In genomic region chr17:29267931-29268681, GRCm38 (mm10) we compare ENCODE assay signal across 7 mouse cellular contexts. TPM values are rescaled to one million over a fixed set of nuclear protein-coding genes. Genes with fewer than 3 reads are reported as not detected.
DNase-seq lines count a peak whose midpoint lies in the region; ATAC-seq and TF ChIP-seq lines count a peak whose summit lies in the region.

No protein-coding gene starts in this region.

- DNase-seq in G1E (ENCODE audit: low spot score), result no peak
- DNase-seq in T-cell, adult 2 months (ENCODE audit: low spot score), result no peak
- DNase-seq in natural killer cell, adult 2 months (ENCODE audit: low spot score in 2 of 2), result no peak
- no peak for DNase-seq in gastrocnemius, postnatal 25 days

- peak overlapping the region; percentile 74 for H3K9ac ChIP-seq in hindbrain, embryonic 16.5 days (ENCODE audit: low read depth, low read length)
- peak overlapping the region; percentile 86 for H3K9ac ChIP-seq in lung, embryonic 16.5 days (ENCODE audit: low read length)

- H3K4me1 ChIP-seq in G1E (ENCODE audit: insufficient read depth, low read depth, low read length), result peaks cover 47% of the 10 kb centered on the region
- H3K4me1 ChIP-seq in brown adipose tissue, adult 24 weeks (ENCODE audit: control insufficient read depth, insufficient read depth, insufficient read length, low read length), result peaks cover 9% of the 10 kb centered on the region; the same call in 1 of the 2 replicates
- peaks cover 24% of the 10 kb centered on the region for H3K4me1 ChIP-seq in hindbrain, embryonic 16.5 days (ENCODE audit: control insufficient read depth, insufficient read depth, low read depth, low read length)
- H3K4me1 ChIP-seq in lung, embryonic 16.5 days (replicated peaks; ENCODE audit: control insufficient read depth, insufficient read depth, low read length), result peaks cover 21% of the 10 kb centered on the region

- TF ChIP-seq CTCF in G1E (IDR thresholded peaks at IDR 0.05; ENCODE audit: low read depth, low read length), result no peak

- H3K36me3 ChIP-seq in G1E (replicated peaks), result peaks cover 23% of the 10 kb centered on the region
- H3K36me3 ChIP-seq in hindbrain, embryonic 16.5 days (ENCODE audit: control insufficient read depth, insufficient read depth, low read length), result no peaks in the 10 kb centered on the region
- no peaks in the 10 kb centered on the region for H3K36me3 ChIP-seq in lung, embryonic 16.5 days (ENCODE audit: control insufficient read depth, insufficient read depth, low read length)

- H3K27me3 ChIP-seq in G1E (ENCODE audit: insufficient read depth, low read length), result no peaks in the 10 kb centered on the region
- no peaks in the 10 kb centered on the region for H3K27me3 ChIP-seq in hindbrain, embryonic 16.5 days (replicated peaks; ENCODE audit: control insufficient read depth, insufficient read depth, low read length)
- H3K27me3 ChIP-seq in lung, embryonic 16.5 days (ENCODE audit: control insufficient read depth, insufficient read depth, low read depth, low read length), result no peaks in the 10 kb centered on the region

- ATAC-seq in G1E (ENCODE audit: extremely low read depth, insufficient number of reproducible peaks, low FRiP score, poor library complexity, severe bottlenecking), result no peak
- peak; percentile 39 for ATAC-seq in hindbrain, embryonic 16.5 days
- peak; percentile 29 for ATAC-seq in lung, embryonic 16.5 days (ENCODE audit: low read depth)

- H3K4me3 ChIP-seq in G1E (ENCODE audit: low read depth, low read length), result peak overlapping the region; percentile 13; the same call in 1 of the 2 replicates
- H3K4me3 ChIP-seq in brown adipose tissue, adult 24 weeks (ENCODE audit: insufficient read depth, low read depth, low read length), result no peak overlapping the region; the same call in 1 of the 2 replicates
- H3K4me3 ChIP-seq in hindbrain, embryonic 16.5 days (ENCODE audit: low read length), result peak overlapping the region; percentile 56
- peak overlapping the region; percentile 75 for H3K4me3 ChIP-seq in lung, embryonic 16.5 days (ENCODE audit: low read length)

- H3K4me2 ChIP-seq in hindbrain, embryonic 16.5 days (ENCODE audit: low read length), result peak overlapping the region; percentile 68
- H3K4me2 ChIP-seq in lung, embryonic 16.5 days (ENCODE audit: low read depth, low read length), result peak overlapping the region; percentile 48

- peak overlapping the region; percentile 39 for H3K27ac ChIP-seq in brown adipose tissue, adult 24 weeks (replicated peaks; ENCODE audit: low read depth, low read length)
- peak overlapping the region; percentile 20; the same call in 1 of the 2 replicates for H3K27ac ChIP-seq in hindbrain, embryonic 16.5 days (ENCODE audit: low read depth, low read length)
- H3K27ac ChIP-seq in lung, embryonic 16.5 days (ENCODE audit: low read length), result peak overlapping the region; percentile 93

- no peaks in the 10 kb centered on the region for H3K9me3 ChIP-seq in G1E (replicated peaks)
- no peaks in the 10 kb centered on the region for H3K9me3 ChIP-seq in hindbrain, embryonic 16.5 days (ENCODE audit: control insufficient read depth, low read length)
- no peaks in the 10 kb centered on the region for H3K9me3 ChIP-seq in lung, embryonic 16.5 days (ENCODE audit: control insufficient read depth, low read length)

- WGBS in hindbrain, embryonic 16.5 days, result 65% methylated on average over 6 of the region's 6 CpGs
- 47% methylated on average over 6 of the region's 6 CpGs for WGBS in lung, embryonic 16.5 days

RNA-seq across cellular contexts. Expression of gene BC004004, which starts 0.5 kb away (rescaled TPM):
- total RNA-seq in G1E (2014; fragmentation: Nextera tagmentation) (68.0 and 85.4 TPM in 2 replicates), G1E (2017) (51.7 TPM in 2 replicates)
- 16.0 and 19.8 TPM in 2 replicates for polyA plus RNA-seq in G1E (2012)
- 180 and 221 TPM in 2 replicates for polyA plus RNA-seq in brown adipose tissue, adult 24 weeks (2012; ENCODE audit: insufficient read depth, insufficient read length, missing spikeins)
- 118 and 123 TPM in 2 replicates for polyA plus RNA-seq in hindbrain, embryonic 16.5 days (2015; fragmentation: Nextera tagmentation; extraction: Ambion mirVana)
- polyA plus RNA-seq in lung, embryonic 16.5 days (2015; fragmentation: Nextera tagmentation; extraction: Ambion mirVana), result 82.2 and 87.7 TPM in 2 replicates
- 100 to 1,000 TPM; 102 to 122 TPM for total RNA-seq in gastrocnemius, postnatal 25 days (2021)

RNA-seq across cellular contexts. Expression of gene Ppil1, which starts 4.1 kb away (rescaled TPM):
- total RNA-seq in G1E (2014; fragmentation: Nextera tagmentation) (26.3 and 29.2 TPM in 2 replicates), G1E (2017) (79.4 and 80.9 TPM in 2 replicates)
- polyA plus RNA-seq in G1E (2012), result 59.1 and 91.6 TPM in 2 replicates
- polyA plus RNA-seq in brown adipose tissue, adult 24 weeks (2012; ENCODE audit: insufficient read depth, insufficient read length, missing spikeins), result 20.1 and 20.9 TPM in 2 replicates
- polyA plus RNA-seq in hindbrain, embryonic 16.5 days (2015; fragmentation: Nextera tagmentation; extraction: Ambion mirVana), result 105 and 113 TPM in 2 replicates
- 144 and 145 TPM in 2 replicates for polyA plus RNA-seq in lung, embryonic 16.5 days (2015; fragmentation: Nextera tagmentation; extraction: Ambion mirVana)
- total RNA-seq in gastrocnemius, postnatal 25 days (2021), result 1 to 10 TPM; 7.8 TPM

RNA-seq across cellular contexts. Expression of gene Cpne5, which starts 30.1 kb away (rescaled TPM):
- 1.2 and 2.1 TPM in 2 replicates for total RNA-seq in G1E (2014; fragmentation: Nextera tagmentation)
- 0.64 and 0.71 TPM in 2 replicates for total RNA-seq in G1E (2017)
- polyA plus RNA-seq in G1E (2012), result 21.0 and 25.0 TPM in 2 replicates
- not detected in 2 replicates for polyA plus RNA-seq in brown adipose tissue, adult 24 weeks (2012; ENCODE audit: insufficient read depth, insufficient read length, missing spikeins)
- 48.1 and 51.2 TPM in 2 replicates for polyA plus RNA-seq in hindbrain, embryonic 16.5 days (2015; fragmentation: Nextera tagmentation; extraction: Ambion mirVana)
- polyA plus RNA-seq in lung, embryonic 16.5 days (2015; fragmentation: Nextera tagmentation; extraction: Ambion mirVana), result 3.6 and 5.0 TPM in 2 replicates
- total RNA-seq in gastrocnemius, postnatal 25 days (2021), result under 1 TPM in 1 of 2 experiments, not detected in 1; 0.13 TPM

RNA-seq across cellular contexts. Expression of gene Pi16, which starts 49.4 kb away (rescaled TPM):
- total RNA-seq in G1E (2014; fragmentation: Nextera tagmentation) (1.7 and 2.5 TPM in 2 replicates), G1E (2017) (5.5 and 5.8 TPM in 2 replicates)
- 7.5 and 7.6 TPM in 2 replicates for polyA plus RNA-seq in G1E (2012)
- polyA plus RNA-seq in brown adipose tissue, adult 24 weeks (2012; ENCODE audit: insufficient read depth, insufficient read length, missing spikeins), result 32.6 and 73.5 TPM in 2 replicates
- polyA plus RNA-seq in hindbrain, embryonic 16.5 days (2015; fragmentation: Nextera tagmentation; extraction: Ambion mirVana), result 2.0 and 2.4 TPM in 2 replicates
- 2.3 and 3.5 TPM in 2 replicates for polyA plus RNA-seq in lung, embryonic 16.5 days (2015; fragmentation: Nextera tagmentation; extraction: Ambion mirVana)
- total RNA-seq in gastrocnemius, postnatal 25 days (2021), result 10 to 100 TPM; 27.9 to 47.2 TPM

Comparison
In these comparisons a context has a peak if more than half of its experiments do, and no peak if none do; other contexts are left out.
1. H3K27ac ChIP-seq: peak in every context shown above with its lines; median percentile 93 in lung, embryonic 16.5 days; 39 in brown adipose tissue, adult 24 weeks; 20 in hindbrain, embryonic 16.5 days.